Mouse (Mus musculus) stomach, embryonic 15.5 days (tissue): ENCODE measurements at regions not wholly inside any gene's neighbourhood (a gene's known extent, or its start where the extent isn't known, plus 50 kb on each side); places are given as distances from the start of the nearest gene placed in this dataset.

Experiments
- ATAC-seq: fragments of 200-750 bp; cut with Nextera tagmentation; 2 replicates; pipeline ENCODE4 v1.8.0; 2017; ENCODE audit warnings: low read depth, moderate number of reproducible peaks, moderate TSS enrichment; ENCODE audit not compliant: insufficient read depth, low FRiP score
- H3K27ac ChIP-seq: fragments of 300-500 bp; sonication (generic); 2 replicates; pipeline ENCODE4 v1.5.1; 2015; ENCODE audit warnings: mild to moderate bottlenecking, inconsistent platforms
- H3K27me3 ChIP-seq: fragments of 300-500 bp; sonication (generic); replicated peaks from 2 replicates; pipeline ENCODE4 v1.6.1; 2015; ENCODE audit warnings: inconsistent platforms
- H3K36me3 ChIP-seq: fragments of 300-500 bp; sonication (generic); 2 replicates; pipeline ENCODE4 v1.6.1; 2015; ENCODE audit warnings: inconsistent platforms
- H3K4me1 ChIP-seq: fragments of 300-500 bp; sonication (generic); 2 replicates; pipeline ENCODE4 v1.6.1; 2015; ENCODE audit warnings: inconsistent platforms
- H3K4me2 ChIP-seq: fragments of 300-500 bp; sonication (generic); 2 replicates; pipeline ENCODE4 v1.6.1; 2015; ENCODE audit warnings: mild to moderate bottlenecking, inconsistent platforms
- H3K4me3 ChIP-seq: fragments of 300-500 bp; sonication (generic); replicated peaks from 2 replicates; pipeline ENCODE4 v1.5.1; 2015; ENCODE audit warnings: inconsistent platforms
- H3K9ac ChIP-seq: fragments of 300-500 bp; sonication (generic); 2 replicates; pipeline ENCODE4 v1.6.1; 2015; ENCODE audit warnings: inconsistent platforms
- H3K9me3 ChIP-seq: fragments of 300-500 bp; sonication (generic); 2 replicates; pipeline ENCODE4 v1.6.1; 2016; ENCODE audit warnings: inconsistent platforms
- WGBS: fragments of 180-500 bp; shearing (Covaris S2); methylation state at CpG from one replicate; pipeline ENCODE4 v1.1.7; 2015; 5-methylcytosine and 5-hydroxymethylcytosine counted together

GRCm38 (mm10) chr14:45878428-45878827 is 220.5 kb upstream of the Ddhd1 start:
- Histone ChIP-seq H3K4me2 (peak overlapping the region; percentile 37; the same call in 1 of the 2 replicates), H3K36me3 (no peaks in the 10 kb centered on the region), H3K4me3 (no peak overlapping the region), H3K9me3 (no peaks in the 10 kb centered on the region), H3K4me1 (no peaks in the 10 kb centered on the region), H3K9ac (no peak overlapping the region), H3K27me3 (no peaks in the 10 kb centered on the region), H3K27ac (no peak overlapping the region)
- ATAC-seq: no peak
- WGBS: 12% methylated on average over 9 of the region's 9 CpGs

GRCm38 (mm10) chr14:45920783-45921182 is 262.8 kb upstream of the Ddhd1 start:
- Histone ChIP-seq H3K27me3 (0 out of 2 replicates have a peak, but pooled peaks cover 2% of the 10 kb centered on the region), H3K9ac (no peak overlapping the region), H3K4me3 (no peak overlapping the region), H3K4me1 (peaks cover 5% of the 10 kb centered on the region; the same call in 1 of the 2 replicates), H3K9me3 (no peaks in the 10 kb centered on the region), H3K36me3 (no peaks in the 10 kb centered on the region), H3K4me2 (no peak overlapping the region), H3K27ac (no peak overlapping the region)
- 20% methylated on average over 6 of the region's 6 CpGs for WGBS
- ATAC-seq: no peak

GRCm38 (mm10) chr14:45943581-45943980 is 285.6 kb upstream of the Ddhd1 start:
- Histone ChIP-seq H3K9me3 (no peaks in the 10 kb centered on the region), H3K27ac (no peak overlapping the region), H3K36me3 (no peaks in the 10 kb centered on the region), H3K4me2 (no peak overlapping the region), H3K4me1 (no peaks in the 10 kb centered on the region), H3K9ac (no peak overlapping the region), H3K27me3 (no peaks in the 10 kb centered on the region), H3K4me3 (no peak overlapping the region)
- WGBS: 48% methylated on average over 2 of the region's 2 CpGs
- no peak for ATAC-seq

- no peaks in the 10 kb centered on the region for H3K9me3 ChIP-seq
- no peaks in the 10 kb centered on the region for H3K4me1 ChIP-seq
- WGBS: 75% methylated on average over 5 of the region's 5 CpGs
- no peak overlapping the region for H3K9ac ChIP-seq
- no peaks in the 10 kb centered on the region for H3K27me3 ChIP-seq
- no peak for ATAC-seq
- H3K4me3 ChIP-seq: no peak overlapping the region
- no peaks in the 10 kb centered on the region for H3K36me3 ChIP-seq
- H3K27ac ChIP-seq: no peak overlapping the region
- H3K4me2 ChIP-seq: no peak overlapping the region
These were observed 286.2 kb upstream of the Ddhd1 start for GRCm38 (mm10) chr14:45944101-45944500.

GRCm38 (mm10) chr14:45944506-45944905 is 286.6 kb upstream of the Ddhd1 start:
- no peak overlapping the region for H3K4me3 ChIP-seq
- no peak overlapping the region for H3K4me2 ChIP-seq
- ATAC-seq: no peak
- H3K27me3 ChIP-seq: no peaks in the 10 kb centered on the region
- H3K9me3 ChIP-seq: no peaks in the 10 kb centered on the region
- no peaks in the 10 kb centered on the region for H3K36me3 ChIP-seq
- no peak overlapping the region for H3K9ac ChIP-seq
- H3K4me1 ChIP-seq: no peaks in the 10 kb centered on the region
- 42% methylated on average over 8 of the region's 8 CpGs for WGBS
- H3K27ac ChIP-seq: no peak overlapping the region

GRCm38 (mm10) chr14:45956624-45957023 is 298.7 kb upstream of the Ddhd1 start:
- Histone ChIP-seq H3K27me3 (no peaks in the 10 kb centered on the region), H3K4me2 (no peak overlapping the region), H3K9ac (no peak overlapping the region), H3K27ac (no peak overlapping the region), H3K9me3 (no peaks in the 10 kb centered on the region), H3K4me1 (no peaks in the 10 kb centered on the region), H3K36me3 (no peaks in the 10 kb centered on the region), H3K4me3 (no peak overlapping the region)
- no peak for ATAC-seq
- WGBS: 58% methylated on average over 8 of the region's 8 CpGs

- no peak for ATAC-seq
- H3K4me2 ChIP-seq: no peak overlapping the region
- H3K9me3 ChIP-seq: no peaks in the 10 kb centered on the region
- 83% methylated on average over 4 of the region's 4 CpGs for WGBS
- H3K27ac ChIP-seq: no peak overlapping the region
- no peaks in the 10 kb centered on the region for H3K36me3 ChIP-seq
- H3K4me3 ChIP-seq: no peak overlapping the region
- H3K27me3 ChIP-seq: no peaks in the 10 kb centered on the region
- no peak overlapping the region for H3K9ac ChIP-seq
- H3K4me1 ChIP-seq: no peaks in the 10 kb centered on the region
These were observed 304.5 kb upstream of the Ddhd1 start for GRCm38 (mm10) chr14:45962474-45962873.

GRCm38 (mm10) chr14:45964043-45964442 is 306.1 kb upstream of the Ddhd1 start:
- Histone ChIP-seq H3K4me3 (no peak overlapping the region), H3K4me1 (no peaks in the 10 kb centered on the region), H3K27me3 (no peaks in the 10 kb centered on the region), H3K9me3 (no peaks in the 10 kb centered on the region), H3K36me3 (no peaks in the 10 kb centered on the region), H3K27ac (no peak overlapping the region), H3K9ac (no peak overlapping the region), H3K4me2 (no peak overlapping the region)
- no peak for ATAC-seq
- 77% methylated on average over 7 of the region's 7 CpGs for WGBS

- no peak overlapping the region; the same call in 1 of the 2 replicates for H3K27ac ChIP-seq
- no peak overlapping the region for H3K4me3 ChIP-seq
- H3K27me3 ChIP-seq: no peaks in the 10 kb centered on the region
- no peak overlapping the region for H3K9ac ChIP-seq
- no peaks in the 10 kb centered on the region for H3K4me1 ChIP-seq
- H3K36me3 ChIP-seq: no peaks in the 10 kb centered on the region
- ATAC-seq: peak; percentile 79
- H3K9me3 ChIP-seq: no peaks in the 10 kb centered on the region
- 67% methylated on average over 7 of the region's 7 CpGs for WGBS
- no peak overlapping the region for H3K4me2 ChIP-seq
These were observed 325.4 kb upstream of the Ddhd1 start for GRCm38 (mm10) chr14:45983206-45983857.

GRCm38 (mm10) chr14:45984135-45984892 is 326.4 kb upstream of the Ddhd1 start:
- Histone ChIP-seq H3K9ac (no peak overlapping the region), H3K9me3 (no peaks in the 10 kb centered on the region), H3K36me3 (no peaks in the 10 kb centered on the region), H3K4me1 (no peaks in the 10 kb centered on the region), H3K4me2 (peak overlapping the region; percentile 39), H3K27ac (0 out of 2 replicates have a peak overlapping the region, but pooled peaks have one; percentile 11), H3K27me3 (no peaks in the 10 kb centered on the region), H3K4me3 (no peak overlapping the region)
- no peak for ATAC-seq
- 56% methylated on average over 20 of the region's 20 CpGs for WGBS

- no peak for ATAC-seq
- Histone ChIP-seq H3K4me3 (no peak overlapping the region), H3K36me3 (no peaks in the 10 kb centered on the region), H3K27me3 (no peaks in the 10 kb centered on the region), H3K9ac (no peak overlapping the region), H3K4me2 (no peak overlapping the region), H3K27ac (peak overlapping the region; percentile 41), H3K9me3 (no peaks in the 10 kb centered on the region), H3K4me1 (no peaks in the 10 kb centered on the region; the same call in 1 of the 2 replicates)
- WGBS: 27% methylated on average over 17 of the region's 17 CpGs
These were observed 334.3 kb upstream of the Ddhd1 start for GRCm38 (mm10) chr14:45992041-45992869.

- ATAC-seq: no peak
- Histone ChIP-seq H3K4me3 (no peak overlapping the region), H3K9me3 (no peaks in the 10 kb centered on the region), H3K27me3 (no peaks in the 10 kb centered on the region), H3K27ac (no peak overlapping the region), H3K36me3 (no peaks in the 10 kb centered on the region), H3K4me2 (no peak overlapping the region), H3K4me1 (no peaks in the 10 kb centered on the region; the same call in 1 of the 2 replicates), H3K9ac (no peak overlapping the region)
- WGBS: 33% methylated on average over 4 of the region's 4 CpGs
These were observed 334.9 kb upstream of the Ddhd1 start for GRCm38 (mm10) chr14:45992870-45993135.
